ENCODE assay signal across 18 mouse cellular contexts in the genomic region with DNA sequence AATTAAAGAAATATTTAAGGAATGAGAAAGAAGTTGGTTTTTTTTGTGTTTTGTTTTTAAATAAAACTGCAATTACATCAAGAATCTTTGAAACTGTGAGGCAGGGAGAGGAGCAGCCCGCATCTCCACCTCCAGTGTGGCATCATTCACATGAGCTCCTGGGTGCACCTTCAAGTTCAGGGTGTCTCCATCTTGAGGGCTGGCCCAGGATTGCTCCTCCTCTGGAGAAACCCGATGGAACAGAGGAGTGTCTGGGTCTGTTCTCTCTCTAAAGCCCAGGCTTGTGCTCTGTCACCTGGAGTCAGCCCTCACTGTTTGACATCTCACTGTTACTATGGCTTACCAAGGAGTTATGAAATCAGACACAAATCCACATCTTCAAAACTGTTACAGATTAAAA.
DNase-seq lines count a peak whose midpoint lies in the region; ATAC-seq and TF ChIP-seq lines count a peak whose summit lies in the region.
"Had no signal": no experiment of that assay in that cellular context is flagged by ENCODE, and none has a peak within 500 bp of the region (broad histone marks: within the 10 kb centered on the region; RNA-seq: fewer than 3 reads in every experiment).

No protein-coding gene starts in this region.

- no peak for TF ChIP-seq CTCF in cerebellum, adult 2 months (IDR thresholded peaks at IDR 0.05; ENCODE audit: borderline replicate concordance, insufficient read depth, low read depth, low read length)

- no peak for ATAC-seq in CD4-positive, CD25-positive, alpha-beta regulatory T cell, adult 4 months
- ATAC-seq: forebrain, embryonic 16.5 days; intestine, embryonic 15.5 days had no signal

- peaks cover 42% of the 10 kb centered on the region for H3K4me1 ChIP-seq in cerebellum, adult 2 months (ENCODE audit: control insufficient read depth, insufficient read depth, low read length)
- H3K4me1 ChIP-seq: embryonic facial prominence, embryonic 12.5 days; heart, embryonic 15.5 days; intestine, embryonic 15.5 days; kidney, embryonic 15.5 days had no signal

- no peaks in the 10 kb centered on the region for H3K27me3 ChIP-seq in cerebellum, adult 2 months (ENCODE audit: control insufficient read depth, insufficient read depth, low read length)
- H3K27me3 ChIP-seq: embryonic facial prominence, embryonic 12.5 days; heart, embryonic 15.5 days; intestine, embryonic 15.5 days; kidney, embryonic 15.5 days had no signal

- 49% methylated on average over 2 of the region's 2 CpGs for WGBS in cerebellum, adult 2 months

- peak; percentile 46 to 50 for DNase-seq in cerebellum, adult 2 months
- no peak for DNase-seq in cerebellum, postnatal 4 days (ENCODE audit: low spot score in 2 of 2)
- DNase-seq in brain, adult 2 months (ENCODE audit: low read depth, low spot score) = peak; percentile 51
- peak; percentile 38 for DNase-seq in cerebellum, adult 8-10 months
- peak; percentile 31 for DNase-seq in cerebellum, postnatal 36 days
- DNase-seq: adrenal gland, adult 8-10 months; adrenal gland, postnatal 36 days; gastrocnemius, postnatal 36 days; heart, adult 18-20 months; heart, postnatal 14 days; kidney, adult 18-20 months had no signal

- H3K4me3 ChIP-seq in cerebellum, adult 2 months (replicated peaks; ENCODE audit: insufficient read depth, low read depth, low read length) = peak overlapping the region; percentile 37
- H3K4me3 ChIP-seq: embryonic facial prominence, embryonic 12.5 days; heart, embryonic 15.5 days; intestine, embryonic 15.5 days; kidney, embryonic 15.5 days had no signal

- no peak for TF ChIP-seq POLR2A in cerebellum, adult 2 months (IDR thresholded peaks at IDR 0.05; ENCODE audit: borderline replicate concordance, insufficient read depth, low read length)

- H3K27ac ChIP-seq in cerebellum, adult 2 months (ENCODE audit: insufficient read depth, low read length) = peak overlapping the region; percentile 84
- H3K27ac ChIP-seq: embryonic facial prominence, embryonic 12.5 days; heart, embryonic 15.5 days; hindbrain, embryonic 14.5 days; intestine, embryonic 15.5 days; kidney, embryonic 15.5 days had no signal

Comparison
In these comparisons a context has a peak if more than half of its experiments do, and no peak if none do; other contexts are left out.
1. DNase-seq: peak in cerebellum, adult 2 months (2 of 2), brain, adult 2 months (single experiment), cerebellum, adult 8-10 months (single experiment) and cerebellum, postnatal 36 days (2 of 2); none in cerebellum, postnatal 4 days (0 of 2).